Mouse (Mus musculus): ENCODE measurements at regions not wholly inside any gene's neighbourhood (a gene's known extent, or its start where the extent isn't known, plus 50 kb on each side); places are given as distances from the start of the nearest gene placed in this dataset.
A peak's percentile ranks its signal among the peaks of the same experiment; 100 is the strongest.

- Histone ChIP-seq H3K4me1 (ENCODE audit: control insufficient read depth, insufficient read depth, insufficient read length, low read length) (no peaks in the 10 kb centered on the region; the same call in 1 of the 2 replicates), H3K27ac (ENCODE audit: insufficient read depth, low read depth, low read length) (no peak overlapping the region), H3K36me3 (ENCODE audit: control insufficient read depth, insufficient read depth, low read length) (no peaks in the 10 kb centered on the region), H3K27me3 (ENCODE audit: control insufficient read depth, insufficient read depth, low read length) (no peaks in the 10 kb centered on the region), H3K4me3 (ENCODE audit: low read depth, low read length) (no peak overlapping the region)
- TF ChIP-seq POLR2A (IDR thresholded peaks at IDR 0.05; ENCODE audit: low read depth, low read length) (no peak), CTCF (IDR thresholded peaks at IDR 0.05; ENCODE audit: extremely low read depth, insufficient read length, insufficient replicate concordance, low read depth, low read length) (no peak)
- 86% methylated on average over 6 of the region's 6 CpGs for WGBS
These were observed 121.2 kb downstream of the Btg1 start for GRCm38 (mm10) chr10:96737972-96738371.

GRCm38 (mm10) chr10:96738606-96739005 is 121.8 kb downstream of the Btg1 start:
- TF ChIP-seq CTCF (IDR thresholded peaks at IDR 0.05; ENCODE audit: extremely low read depth, insufficient read length, insufficient replicate concordance, low read depth, low read length) (no peak), POLR2A (IDR thresholded peaks at IDR 0.05; ENCODE audit: low read depth, low read length) (no peak)
- H3K27me3 ChIP-seq (ENCODE audit: control insufficient read depth, insufficient read depth, low read length) = no peaks in the 10 kb centered on the region
- 94% methylated on average over 5 of the region's 5 CpGs for WGBS
- H3K36me3 ChIP-seq (ENCODE audit: control insufficient read depth, insufficient read depth, low read length) = no peaks in the 10 kb centered on the region
- H3K4me3 ChIP-seq (ENCODE audit: low read depth, low read length) = no peak overlapping the region
- H3K4me1 ChIP-seq (ENCODE audit: control insufficient read depth, insufficient read depth, insufficient read length, low read length) = no peaks in the 10 kb centered on the region; the same call in 1 of the 2 replicates
- H3K27ac ChIP-seq (ENCODE audit: insufficient read depth, low read depth, low read length) = no peak overlapping the region

GRCm38 (mm10) chr10:96744167-96744777 is 127.5 kb downstream of the Btg1 start:
- TF ChIP-seq CTCF (IDR thresholded peaks at IDR 0.05; ENCODE audit: extremely low read depth, insufficient read length, insufficient replicate concordance, low read depth, low read length) (no peak), POLR2A (IDR thresholded peaks at IDR 0.05; ENCODE audit: low read depth, low read length) (no peak)
- WGBS = 23% methylated on average over 11 of the region's 11 CpGs
- Histone ChIP-seq H3K27ac (ENCODE audit: insufficient read depth, low read depth, low read length) (no peak overlapping the region), H3K4me1 (ENCODE audit: control insufficient read depth, insufficient read depth, insufficient read length, low read length) (no peaks in the 10 kb centered on the region), H3K4me3 (ENCODE audit: low read depth, low read length) (no peak overlapping the region), H3K27me3 (ENCODE audit: control insufficient read depth, insufficient read depth, low read length) (no peaks in the 10 kb centered on the region), H3K36me3 (ENCODE audit: control insufficient read depth, insufficient read depth, low read length) (no peaks in the 10 kb centered on the region)

GRCm38 (mm10) chr10:96747015-96747663 is 130.3 kb downstream of the Btg1 start:
- no peak for TF ChIP-seq POLR2A (IDR thresholded peaks at IDR 0.05; ENCODE audit: low read depth, low read length)
- 94% methylated on average over 9 of the region's 9 CpGs for WGBS
- H3K27ac ChIP-seq (ENCODE audit: insufficient read depth, low read depth, low read length) = no peak overlapping the region
- no peaks in the 10 kb centered on the region for H3K36me3 ChIP-seq (ENCODE audit: control insufficient read depth, insufficient read depth, low read length)
- H3K4me1 ChIP-seq (ENCODE audit: control insufficient read depth, insufficient read depth, insufficient read length, low read length) = no peaks in the 10 kb centered on the region; the same call in none of the 2 replicates
- no peak overlapping the region for H3K4me3 ChIP-seq (ENCODE audit: low read depth, low read length)
- no peaks in the 10 kb centered on the region for H3K27me3 ChIP-seq (ENCODE audit: control insufficient read depth, insufficient read depth, low read length)

GRCm38 (mm10) chr10:96750861-96751260 is 134.1 kb downstream of the Btg1 start:
- no peak for TF ChIP-seq POLR2A (IDR thresholded peaks at IDR 0.05; ENCODE audit: low read depth, low read length)
- no peak for TF ChIP-seq CTCF (IDR thresholded peaks at IDR 0.05; ENCODE audit: extremely low read depth, insufficient read length, insufficient replicate concordance, low read depth, low read length)
- H3K27ac ChIP-seq (ENCODE audit: insufficient read depth, low read depth, low read length) = no peak overlapping the region

GRCm38 (mm10) chr10:96751580-96752264 is 134.9 kb downstream of the Btg1 start:
- TF ChIP-seq CTCF (IDR thresholded peaks at IDR 0.05; ENCODE audit: extremely low read depth, insufficient read length, insufficient replicate concordance, low read depth, low read length) (no peak), POLR2A (IDR thresholded peaks at IDR 0.05; ENCODE audit: low read depth, low read length) (no peak)
- Histone ChIP-seq H3K27ac (ENCODE audit: insufficient read depth, low read depth, low read length) (no peak overlapping the region), H3K27me3 (ENCODE audit: control insufficient read depth, insufficient read depth, low read length) (no peaks in the 10 kb centered on the region), H3K4me1 (ENCODE audit: control insufficient read depth, insufficient read depth, insufficient read length, low read length) (no peaks in the 10 kb centered on the region; the same call in none of the 2 replicates), H3K4me3 (ENCODE audit: low read depth, low read length) (peak overlapping the region; percentile 14; the same call in 1 of the 2 replicates), H3K36me3 (ENCODE audit: control insufficient read depth, insufficient read depth, low read length) (no peaks in the 10 kb centered on the region)
- 9% methylated on average over 12 of the region's 12 CpGs for WGBS

More at GRCm38 (mm10) chr10:96750861-96751260, 134.1 kb downstream of the Btg1 start:
- Histone ChIP-seq H3K4me1 (ENCODE audit: control insufficient read depth, insufficient read depth, insufficient read length, low read length) (no peaks in the 10 kb centered on the region; the same call in none of the 2 replicates), H3K4me3 (ENCODE audit: low read depth, low read length) (no peak overlapping the region), H3K27me3 (ENCODE audit: control insufficient read depth, insufficient read depth, low read length) (no peaks in the 10 kb centered on the region), H3K36me3 (ENCODE audit: control insufficient read depth, insufficient read depth, low read length) (no peaks in the 10 kb centered on the region)
- 40% methylated on average over 5 of the region's 5 CpGs for WGBS

- no peaks in the 10 kb centered on the region for H3K27me3 ChIP-seq (ENCODE audit: control insufficient read depth, insufficient read depth, low read length)
- H3K36me3 ChIP-seq (ENCODE audit: control insufficient read depth, insufficient read depth, low read length) = no peaks in the 10 kb centered on the region
- H3K4me3 ChIP-seq (ENCODE audit: low read depth, low read length) = no peak overlapping the region
- no peak for TF ChIP-seq CTCF (IDR thresholded peaks at IDR 0.05; ENCODE audit: extremely low read depth, insufficient read length, insufficient replicate concordance, low read depth, low read length)
- no peak for TF ChIP-seq POLR2A (IDR thresholded peaks at IDR 0.05; ENCODE audit: low read depth, low read length)
- H3K27ac ChIP-seq (ENCODE audit: insufficient read depth, low read depth, low read length) = no peak overlapping the region
- H3K4me1 ChIP-seq (ENCODE audit: control insufficient read depth, insufficient read depth, insufficient read length, low read length) = no peaks in the 10 kb centered on the region; the same call in none of the 2 replicates
- 94% methylated on average over 5 of the region's 5 CpGs for WGBS
These were observed 135.7 kb downstream of the Btg1 start for GRCm38 (mm10) chr10:96752531-96752930.
